Mouse (Mus musculus) hindlimb bud, embryonic 11.5 days (tissue): Measurements from ENCODE around the gene Snx29.
A peak's percentile ranks its signal among the peaks of the same experiment; 100 is the strongest.
"Not testable (repeated sequence)": the region's sequence is repeated elsewhere in the genome, so short reads cannot be mapped to it uniquely, and the experiment has no call there.

Experiments used
- DNase-seq: peaks from one replicate; pipeline ENCODE4 v3.0.0-alpha.2; 2012; ENCODE audit warnings: low read depth, low spot score; ENCODE audit errors: extremely low spot score

Gene Snx29

GRCm38 (mm10) chr16:11444626-11445025, 121.9 kb downstream of the Snx29 start:
- no peak for DNase-seq

- no peak for DNase-seq
Measured at GRCm38 (mm10) chr16:11446977-11447376, 124.3 kb downstream of the Snx29 start.

DNA sequence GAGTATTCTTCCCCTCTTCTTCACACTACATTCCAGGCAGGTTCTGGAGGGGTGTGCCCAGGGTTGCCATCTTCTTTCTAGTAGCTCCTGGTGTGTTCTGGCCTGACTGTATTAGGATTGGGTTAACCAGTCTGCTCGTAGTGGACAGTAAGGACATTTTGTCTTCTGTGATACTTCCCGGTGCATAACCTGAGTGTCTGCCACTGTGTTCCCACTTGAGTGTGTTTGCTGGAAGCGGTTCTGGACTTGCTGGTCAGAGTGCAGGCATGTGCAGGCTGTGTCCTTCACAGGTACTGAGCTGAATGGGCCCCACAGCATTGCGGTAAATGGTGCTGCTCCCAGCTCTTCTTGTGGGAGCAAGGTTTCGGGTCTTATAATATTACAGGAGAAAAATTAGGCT, 125.2 kb downstream of the Snx29 start:
- DNase-seq = no peak

- DNase-seq = not testable (repeated sequence)
Measured at GRCm38 (mm10) chr16:11448696-11449095, 126.0 kb downstream of the Snx29 start.

- no peak for DNase-seq
Measured at GRCm38 (mm10) chr16:11449344-11449743, 126.6 kb downstream of the Snx29 start.

DNA sequence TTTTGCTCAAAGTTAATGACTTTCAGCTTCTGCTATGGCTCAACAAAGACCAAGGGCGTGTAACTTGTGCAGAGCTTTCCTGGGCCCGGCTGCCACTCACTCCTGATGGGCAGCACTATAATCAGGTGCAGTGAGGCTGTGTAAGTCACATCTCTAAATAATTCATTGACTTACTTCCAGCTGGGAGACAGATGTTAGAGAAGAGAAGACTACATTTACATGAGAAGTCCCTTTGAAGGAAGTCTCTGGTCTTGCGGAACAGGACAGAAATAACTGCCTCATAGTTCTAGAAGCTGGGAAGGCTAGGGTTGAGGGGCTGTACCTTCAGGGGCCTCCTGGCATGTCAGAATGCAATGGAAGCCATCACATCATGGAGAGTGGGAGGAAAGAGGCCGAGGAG, 127.9 kb downstream of the Snx29 start:
- DNase-seq = no peak

- no peak for DNase-seq
Measured at GRCm38 (mm10) chr16:11454871-11455270, 132.2 kb downstream of the Snx29 start.

DNA sequence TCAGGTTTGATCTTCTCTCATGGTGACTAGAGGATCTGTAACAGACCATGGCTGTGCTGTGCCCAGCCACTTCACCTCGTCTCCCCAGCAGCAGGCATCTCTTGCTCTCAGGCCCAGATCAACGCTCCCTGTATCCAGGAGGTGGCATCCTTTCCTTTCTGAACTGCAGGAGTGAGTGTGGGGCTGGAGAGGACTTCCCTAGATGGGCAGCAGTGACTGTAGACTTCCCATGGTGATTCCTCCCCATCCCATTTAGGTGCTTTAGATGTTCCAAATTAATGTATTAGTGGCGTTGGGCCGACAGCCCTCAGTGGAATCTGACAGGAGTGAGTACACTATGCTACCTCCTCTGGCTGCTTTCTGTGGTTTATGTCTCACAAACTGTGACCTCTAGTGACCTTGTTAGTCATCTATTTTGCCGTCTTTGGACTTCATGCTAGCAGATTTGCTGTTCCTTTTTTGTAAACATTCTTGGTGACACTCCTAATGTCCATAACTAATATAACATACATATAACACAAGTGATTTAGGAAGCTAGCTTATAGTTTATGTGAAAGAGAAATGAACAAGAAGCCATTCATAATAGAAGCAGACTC, 132.9 kb downstream of the Snx29 start:
- DNase-seq = no peak

DNA sequence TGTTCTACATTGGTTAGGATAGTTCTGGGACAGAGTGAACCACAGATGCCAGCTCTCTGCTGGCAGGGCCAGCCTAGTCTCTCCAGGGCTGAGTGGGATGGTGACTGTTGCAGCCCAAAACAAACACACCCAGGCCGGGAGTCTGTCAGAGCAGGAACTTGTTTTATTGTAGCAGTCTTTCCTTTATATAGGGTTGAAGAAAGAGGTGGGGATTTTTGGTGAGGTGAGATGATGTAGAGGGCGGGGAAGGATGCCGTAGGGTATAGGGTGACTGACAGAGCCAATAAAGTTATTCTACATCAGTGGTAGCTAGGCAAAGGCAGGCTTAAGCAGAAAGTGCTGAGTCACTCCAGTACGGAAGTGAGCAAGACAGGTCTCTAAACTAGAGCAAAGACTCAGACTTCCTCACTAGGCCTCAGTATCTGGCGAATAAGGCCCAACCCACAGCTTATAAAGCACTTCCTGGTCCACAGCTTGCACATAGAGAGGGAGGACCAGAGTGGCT, 133.5 kb downstream of the Snx29 start:
- DNase-seq = no peak

GRCm38 (mm10) chr16:11457136-11457535, 134.4 kb downstream of the Snx29 start:
- DNase-seq = no peak

DNA sequence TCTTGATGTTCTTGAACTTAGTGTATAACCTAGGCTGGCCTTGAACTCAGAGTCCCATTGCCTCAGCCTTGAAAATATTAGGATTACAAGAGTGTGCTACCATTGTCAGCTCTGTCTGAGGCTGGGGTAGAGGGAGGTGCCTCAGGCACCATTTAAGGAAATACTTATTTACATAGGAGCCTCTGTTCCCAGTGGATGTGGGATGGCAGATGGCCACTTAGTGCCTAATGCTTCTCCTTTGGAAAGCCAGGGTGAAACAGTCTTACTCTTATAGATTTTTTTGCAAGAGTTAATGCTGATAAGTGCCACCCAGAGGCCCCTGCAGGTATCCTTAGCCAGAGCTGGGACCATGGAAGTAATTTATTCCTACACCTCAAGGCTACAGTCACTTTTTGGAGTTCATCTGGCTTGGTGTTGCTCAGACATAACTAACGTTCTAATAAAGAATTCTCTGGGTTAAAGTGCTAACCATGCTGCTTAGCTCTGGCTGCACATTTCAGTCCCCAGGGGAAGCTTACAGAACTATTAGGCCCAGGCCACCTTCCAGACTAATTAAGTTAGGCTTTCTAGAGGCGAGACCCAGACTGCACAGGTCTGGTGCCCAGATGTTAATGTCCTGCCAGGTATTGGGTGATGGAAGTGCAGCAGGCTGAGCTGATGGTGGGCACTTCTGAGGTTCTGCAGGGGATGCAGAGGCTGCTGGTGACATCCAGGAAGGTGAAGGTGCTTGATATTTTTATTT, 135.1 kb downstream of the Snx29 start:
- DNase-seq = peak; percentile 39

GRCm38 (mm10) chr16:11460210-11460609, 137.5 kb downstream of the Snx29 start:
- DNase-seq = no peak

GRCm38 (mm10) chr16:11461612-11462011, 138.9 kb downstream of the Snx29 start:
- no peak for DNase-seq

DNA sequence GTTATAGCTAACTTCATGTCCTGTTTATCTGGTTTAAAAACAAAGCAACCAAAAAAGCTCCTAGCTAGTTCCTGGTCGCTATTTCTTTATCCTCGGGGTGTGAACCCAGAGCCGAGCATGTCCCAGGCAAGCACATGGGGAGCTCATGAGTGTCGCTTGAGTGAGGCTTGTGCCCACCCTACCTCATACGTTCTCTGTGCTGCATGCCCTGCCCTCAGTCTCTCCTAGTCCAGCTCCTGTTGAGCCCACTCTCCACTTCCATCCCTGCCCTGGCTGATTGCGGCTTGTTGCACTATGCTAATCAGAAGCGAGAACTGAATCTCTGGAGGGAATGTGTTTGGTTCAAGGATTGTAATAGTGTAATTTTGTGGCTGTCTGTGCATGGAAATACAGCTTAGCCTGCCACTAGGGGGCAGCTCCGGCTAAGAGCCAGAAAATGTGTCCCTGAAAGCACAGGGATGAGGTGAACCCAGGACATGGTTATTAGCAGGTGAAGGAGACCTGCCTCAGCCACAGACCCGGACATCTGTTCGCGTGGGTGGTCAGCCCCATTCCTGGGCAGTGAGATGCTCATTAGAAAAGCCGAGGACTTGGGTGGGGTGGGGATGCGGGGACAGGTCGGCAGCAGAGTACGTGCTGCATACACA, 145.9 kb downstream of the Snx29 start:
- no peak for DNase-seq

GRCm38 (mm10) chr16:11469491-11469890, 146.8 kb downstream of the Snx29 start:
- no peak for DNase-seq

DNA sequence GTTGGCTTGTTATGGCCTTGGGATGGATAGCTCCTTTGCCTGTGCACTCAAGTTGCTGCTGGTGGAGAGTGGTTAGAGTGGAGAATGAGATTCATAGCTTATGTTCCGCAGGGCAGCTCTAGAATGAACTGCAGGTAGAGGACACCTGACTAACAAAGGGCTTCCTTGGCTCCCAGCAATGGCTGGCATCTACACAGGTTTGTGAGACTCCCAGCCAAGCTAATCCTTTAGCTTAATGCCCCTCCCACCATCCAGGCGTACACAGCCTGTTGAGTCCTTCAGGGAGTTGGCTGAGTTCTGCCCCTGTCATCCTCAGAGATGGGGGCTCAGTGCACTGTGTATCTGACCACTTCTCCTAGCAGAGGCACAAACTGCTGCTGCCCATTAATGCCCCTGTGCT, 148.5 kb downstream of the Snx29 start:
- DNase-seq = no peak

DNA sequence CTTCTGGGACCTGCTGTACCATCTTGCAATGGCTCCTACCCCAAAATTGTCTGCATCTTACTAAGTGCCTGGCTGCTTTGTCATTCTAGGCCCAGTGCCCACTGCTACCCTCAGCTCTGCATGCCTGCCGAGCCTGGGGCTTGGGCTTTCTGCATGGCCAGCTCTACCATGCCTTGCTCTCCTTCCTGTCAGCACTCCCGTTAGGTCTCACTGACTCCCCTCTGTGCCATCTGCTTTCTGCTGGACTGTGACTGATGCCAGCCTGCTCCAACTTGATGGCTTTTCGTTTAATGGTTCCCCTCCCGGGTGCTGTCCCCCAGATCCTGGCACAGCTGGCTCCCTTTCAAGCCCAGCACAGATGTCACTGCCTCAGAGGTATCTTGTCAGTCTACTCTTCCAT, 150.1 kb downstream of the Snx29 start:
- DNase-seq = no peak

- DNase-seq = no peak
Measured at GRCm38 (mm10) chr16:11473474-11473873, 150.8 kb downstream of the Snx29 start.

DNA sequence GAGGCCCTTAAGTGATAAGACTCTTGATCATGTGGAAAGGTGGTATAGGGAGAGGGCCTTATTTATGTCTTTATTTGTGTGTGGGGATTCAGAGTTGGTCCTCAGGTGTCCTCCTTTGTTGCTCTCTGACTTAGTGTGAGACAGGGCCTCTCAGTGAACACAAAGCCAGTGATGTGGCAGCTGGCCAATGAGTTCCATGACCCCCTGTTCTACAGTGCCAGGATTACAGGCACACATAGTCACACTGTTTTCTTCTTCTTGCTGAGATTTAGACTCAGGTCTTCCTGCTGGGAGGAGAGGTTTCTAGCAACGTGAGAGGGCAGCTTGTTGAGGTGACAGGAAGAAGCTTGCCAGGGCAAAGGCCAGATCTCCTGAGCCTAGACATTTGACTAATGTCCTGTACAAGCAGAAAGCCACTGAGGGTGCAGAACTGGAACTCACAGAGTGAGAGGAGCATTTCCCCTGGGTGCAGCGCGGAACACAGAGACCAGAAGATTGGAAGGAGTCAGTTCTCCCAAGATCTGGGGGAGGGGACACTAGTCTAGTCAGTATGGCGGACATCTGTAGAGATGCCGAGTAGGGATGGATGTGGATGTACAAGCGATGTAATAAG, 151.3 kb downstream of the Snx29 start:
- no peak for DNase-seq

- no peak for DNase-seq
Measured at GRCm38 (mm10) chr16:11475137-11475943, 152.6 kb downstream of the Snx29 start.

GRCm38 (mm10) chr16:11476314-11476713, 153.6 kb downstream of the Snx29 start:
- DNase-seq = no peak
